Mouse (Mus musculus): Measurements from ENCODE around the gene Dnmt3l.
"Not testable (repeated sequence)": the region's sequence is repeated elsewhere in the genome, so short reads cannot be mapped to it uniquely, and the experiment has no call there.

The Dnmt3l gene

GRCm38 (mm10) chr10:78041647-78042046, at the start of gene Dnmt3l:
Gene Dnmt3l (plus strand): TSS chr10:78041947.
- no peak for DNase-seq (ENCODE audit: low spot score)

- DNase-seq (ENCODE audit: low spot score) = no peak
Observed at GRCm38 (mm10) chr10:77995639-77996038, 46.1 kb upstream of the Dnmt3l start.

GRCm38 (mm10) chr10:78000200-78000599, 41.5 kb upstream of the Dnmt3l start:
- no peak for DNase-seq (ENCODE audit: low spot score)

GRCm38 (mm10) chr10:78001796-78002195, 40.0 kb upstream of the Dnmt3l start:
- no peak for DNase-seq (ENCODE audit: low spot score)

GRCm38 (mm10) chr10:78002316-78002715, 39.4 kb upstream of the Dnmt3l start:
- DNase-seq (ENCODE audit: low spot score) = no peak

GRCm38 (mm10) chr10:78004479-78005100, 37.2 kb upstream of the Dnmt3l start:
- DNase-seq (ENCODE audit: low spot score) = no peak

GRCm38 (mm10) chr10:78005791-78006438, 35.8 kb upstream of the Dnmt3l start:
- DNase-seq (ENCODE audit: low spot score) = no peak

- no peak for DNase-seq (ENCODE audit: low spot score)
Observed at GRCm38 (mm10) chr10:78007203-78007602, 34.5 kb upstream of the Dnmt3l start.

- no peak for DNase-seq (ENCODE audit: low spot score)
Observed at GRCm38 (mm10) chr10:78008169-78008568, 33.6 kb upstream of the Dnmt3l start.

GRCm38 (mm10) chr10:78009184-78009944, 32.4 kb upstream of the Dnmt3l start:
- peak; percentile 89 for DNase-seq (ENCODE audit: low spot score)

- no peak for DNase-seq (ENCODE audit: low spot score)
Observed at GRCm38 (mm10) chr10:78009945-78010293, 31.8 kb upstream of the Dnmt3l start, which contains the start of gene Pfkl. Gene Pfkl (minus strand): TSS chr10:78010083.

- DNase-seq (ENCODE audit: low spot score) = no peak
Observed at GRCm38 (mm10) chr10:78010335-78010734, 31.4 kb upstream of the Dnmt3l start.

GRCm38 (mm10) chr10:78011116-78011515, 30.6 kb upstream of the Dnmt3l start:
- DNase-seq (ENCODE audit: low spot score) = not testable (repeated sequence)

- no peak for DNase-seq (ENCODE audit: low spot score)
Observed at GRCm38 (mm10) chr10:78012661-78013495, 28.9 kb upstream of the Dnmt3l start.

GRCm38 (mm10) chr10:78015489-78015888, 26.3 kb upstream of the Dnmt3l start:
- DNase-seq (ENCODE audit: low spot score) = no peak

- no peak for DNase-seq (ENCODE audit: low spot score)
Observed at GRCm38 (mm10) chr10:78016366-78016765, 25.4 kb upstream of the Dnmt3l start.

- DNase-seq (ENCODE audit: low spot score) = peak; percentile 75
Observed at GRCm38 (mm10) chr10:78018797-78019203, 22.9 kb upstream of the Dnmt3l start.

GRCm38 (mm10) chr10:78019291-78019690, 22.5 kb upstream of the Dnmt3l start:
- DNase-seq (ENCODE audit: low spot score) = no peak

- DNase-seq (ENCODE audit: low spot score) = not testable (repeated sequence)
Observed at GRCm38 (mm10) chr10:78019984-78020383, 21.8 kb upstream of the Dnmt3l start.

- DNase-seq (ENCODE audit: low spot score) = not testable (repeated sequence)
Observed at GRCm38 (mm10) chr10:78025453-78025852, 16.3 kb upstream of the Dnmt3l start.

- peak; percentile 75 for DNase-seq (ENCODE audit: low spot score)
Observed at GRCm38 (mm10) chr10:78028129-78028528, 13.6 kb upstream of the Dnmt3l start.

- DNase-seq (ENCODE audit: low spot score) = no peak
Observed at GRCm38 (mm10) chr10:78029080-78029479, 12.7 kb upstream of the Dnmt3l start.

All from urinary bladder, postnatal 25 days (tissue).